Mouse (Mus musculus) frontal cortex, adult 2 months (tissue): ENCODE data around the gene Gm2075. TPM values are rescaled to one million over a fixed set of nuclear protein-coding genes. Genes with fewer than 3 reads are reported as not detected.
"Not testable (repeated sequence)": the region's sequence is repeated elsewhere in the genome, so short reads cannot be mapped to it uniquely, and the experiment has no call there.

ENCODE experiments used
- DNase-seq, 2 experiments: peaks; one replicate each; pipeline ENCODE4 v3.0.0; 2022; ENCODE audit warnings: low spot score in 1 of 2; ENCODE audit errors: extremely low spot score in 1 of 2
- polyA plus RNA-seq: library from polyadenylated mRNA; depleted of rRNA; stranded (reverse); fragments of >200 nt; gene quantifications from 2 replicates; pipeline ENCODE4 v1.2.3, GENCODE M21; 2012; rRNA removed

The Gm2075 gene
- not detected in 2 replicates for polyA plus RNA-seq

- not testable (repeated sequence) for DNase-seq
These were observed at the start of gene Gm2075 for GRCm38 (mm10) chr12:88011548-88011947. Gene Gm2075 (plus strand): TSS chr12:88011848.

GRCm38 (mm10) chr12:87984000-87984399 is 27.6 kb upstream of the Gm2075 start:
- DNase-seq: peak in 1 of 2 experiments; percentile 20

GRCm38 (mm10) chr12:88004118-88004517 is 7.5 kb upstream of the Gm2075 start:
- not testable (repeated sequence) for DNase-seq

- DNase-seq: not testable (repeated sequence)
These were observed 7.0 kb downstream of the Gm2075 start, which contains the start of gene Gm6803 for GRCm38 (mm10) chr12:88018671-88019070. Gene Gm6803 (minus strand): TSS chr12:88018771.

- not testable (repeated sequence) for DNase-seq
These were observed 15.1 kb downstream of the Gm2075 start, which contains the start of gene Gm2056 for GRCm38 (mm10) chr12:88026704-88027103. Gene Gm2056 (plus strand): TSS chr12:88027004.

GRCm38 (mm10) chr12:88032250-88032649 is 20.6 kb downstream of the Gm2075 start:
- DNase-seq: not testable (repeated sequence)

GRCm38 (mm10) chr12:88039062-88039461 is 27.4 kb downstream of the Gm2075 start:
- peak in 1 of 2 experiments; percentile 2 for DNase-seq

- DNase-seq: not testable (repeated sequence)
These were observed 28.1 kb downstream of the Gm2075 start for GRCm38 (mm10) chr12:88039703-88040102.

GRCm38 (mm10) chr12:88045226-88045625 is 33.6 kb downstream of the Gm2075 start:
- DNase-seq: not testable (repeated sequence)

Other genes with a start within 250 kb of the Gm2075 start
- not detected in 2 replicates for gene Gm21319, start 236.1 kb upstream of the Gm2075 start, polyA plus RNA-seq
- not detected in 2 replicates for gene Gm21936, start 216.3 kb upstream of the Gm2075 start, polyA plus RNA-seq
- not detected in 2 replicates for gene BB287469, start 195.3 kb upstream of the Gm2075 start, polyA plus RNA-seq
- not detected in 2 replicates for gene Gm2001, start 169.5 kb upstream of the Gm2075 start, polyA plus RNA-seq
- not detected in 2 replicates for gene Gm2016, start 137.8 kb upstream of the Gm2075 start, polyA plus RNA-seq
- gene Gm2022, start 116.5 kb upstream of the Gm2075 start, polyA plus RNA-seq: not detected in 2 replicates
- gene Gm2035, start 92.0 kb upstream of the Gm2075 start, polyA plus RNA-seq: not detected in 2 replicates
- not detected in 2 replicates for gene Gm2042, start 57.8 kb upstream of the Gm2075 start, polyA plus RNA-seq
- gene Gm6803, start 6.9 kb downstream of the Gm2075 start, polyA plus RNA-seq: not detected in 2 replicates
- not detected in 2 replicates for gene Gm2056, start 15.2 kb downstream of the Gm2075 start, polyA plus RNA-seq
- gene Gm16368, start 71.8 kb downstream of the Gm2075 start, polyA plus RNA-seq: not detected in 2 replicates
- not detected in 2 replicates for gene Gm10436, start 170.3 kb downstream of the Gm2075 start, polyA plus RNA-seq
- not detected in 2 replicates for gene Gm8332, start 238.3 kb downstream of the Gm2075 start, polyA plus RNA-seq